Mouse (Mus musculus) liver, postnatal 0 days (tissue): ENCODE data around the gene Scml4. TPM values are rescaled to one million over a fixed set of nuclear protein-coding genes. Genes with fewer than 3 reads are reported as not detected.

Experiments
- ATAC-seq: fragments of 200-750 bp; cut with Nextera tagmentation; 2 replicates; pipeline ENCODE4 v1.8.0; 2017; ENCODE audit warnings: mild to moderate bottlenecking, moderate library complexity
- DNase-seq: peaks from one replicate; pipeline ENCODE4 v3.0.0-alpha.2; 2016
- H3K27ac ChIP-seq: fragments of 300-500 bp; sonication (generic); 2 replicates; pipeline ENCODE4 v1.5.1; 2014; ENCODE audit warnings: antibody characterized with exemption, moderate library complexity, mild to moderate bottlenecking, low read depth
- H3K27me3 ChIP-seq: fragments of 300-500 bp; sonication (generic); 2 replicates; pipeline ENCODE4 v1.6.1; 2014; ENCODE audit warnings: low read length, control low read depth, mixed read lengths; ENCODE audit not compliant: insufficient read depth
- H3K36me3 ChIP-seq: fragments of 300-500 bp; sonication (generic); replicated peaks from 2 replicates; pipeline ENCODE4 v1.6.1; 2014; ENCODE audit warnings: mild to moderate bottlenecking, control low read depth, low read length, moderate library complexity, mixed read lengths; ENCODE audit not compliant: insufficient read depth
- H3K4me1 ChIP-seq: fragments of 300-500 bp; sonication (generic); 2 replicates; pipeline ENCODE4 v1.6.1; 2014; ENCODE audit warnings: antibody characterized with exemption, mild to moderate bottlenecking, control low read depth; ENCODE audit not compliant: insufficient read depth
- H3K4me2 ChIP-seq: fragments of 300-500 bp; sonication (generic); 2 replicates; pipeline ENCODE4 v1.6.1; 2014; ENCODE audit warnings: low read depth, mild to moderate bottlenecking, low read length, moderate library complexity, mixed read lengths
- H3K4me3 ChIP-seq: fragments of 300-500 bp; sonication (generic); 2 replicates; pipeline ENCODE4 v1.5.1; 2014; ENCODE audit warnings: low read depth, low read length
- H3K9ac ChIP-seq: fragments of 300-500 bp; sonication (generic); replicated peaks from 2 replicates; pipeline ENCODE4 v1.6.1; 2014; ENCODE audit warnings: mild to moderate bottlenecking, moderate library complexity
- H3K9me3 ChIP-seq: fragments of 300-500 bp; sonication (generic); 2 replicates; pipeline ENCODE4 v1.6.1; 2016; ENCODE audit warnings: mild to moderate bottlenecking, control low read depth, low read length, mixed read lengths
- CTCF ChIP-seq: sonication (generic); IDR thresholded peaks from 2 replicates; pipeline ENCODE4 v1.5.1; 2016; ENCODE audit warnings: antibody characterized with exemption, low read depth
- EP300 ChIP-seq: IDR thresholded peaks from 2 replicates; pipeline ENCODE4 v1.6.1; 2016; ENCODE audit warnings: antibody characterized with exemption, low read depth, mild to moderate bottlenecking
- WGBS: fragments of 180-500 bp; shearing (Covaris S2); extraction: QIAGEN DNeasy Blood & Tissue Kit; methylation state at CpG from one replicate; pipeline ENCODE4 v1.1.7; 2014; ENCODE audit not compliant: insufficient replicate concordance; 5-methylcytosine and 5-hydroxymethylcytosine counted together
- polyA plus RNA-seq: library from polyadenylated mRNA; unstranded; fragments of >200 nt; fragmentation: Nextera tagmentation; extraction: Ambion mirVana; gene quantifications from 2 replicates; pipeline ENCODE4 v1.2.1, GENCODE M21; 2015

Gene Scml4
- polyA plus RNA-seq, 1 experiment from 2014 or later: 0.43 TPM

DNA sequence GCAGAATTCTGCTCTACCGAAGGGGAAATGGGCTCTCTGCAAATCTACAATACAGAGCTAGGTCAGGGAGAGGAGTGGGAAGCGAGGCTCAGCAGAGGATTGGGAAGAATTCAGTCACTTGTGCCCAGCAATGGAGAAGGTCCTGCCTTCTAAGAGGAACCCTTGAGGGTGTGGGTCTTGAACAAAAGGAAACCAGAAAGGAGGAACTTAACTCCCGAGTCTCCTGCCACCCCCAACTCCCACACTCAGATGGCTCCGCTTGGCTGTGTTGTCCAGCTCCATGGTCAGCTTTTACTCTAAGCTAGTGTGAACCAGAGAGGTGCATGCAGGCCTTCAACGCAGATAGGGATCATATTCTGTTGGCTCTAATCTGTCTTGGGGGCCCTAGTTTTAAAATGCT lies 16.0 kb downstream of the Scml4 start:
- Histone ChIP-seq H3K9ac (no peak overlapping the region), H3K4me3 (no peak overlapping the region), H3K27me3 (no peaks in the 10 kb centered on the region), H3K27ac (no peak overlapping the region), H3K9me3 (no peaks in the 10 kb centered on the region), H3K36me3 (no peaks in the 10 kb centered on the region), H3K4me2 (no peak overlapping the region), H3K4me1 (peaks cover 3% of the 10 kb centered on the region; the same call in 1 of the 2 replicates)
- DNase-seq: no peak
- WGBS: 38% methylated on average over 5 of the region's 5 CpGs
- no peak for TF ChIP-seq EP300
- no peak for TF ChIP-seq CTCF
- ATAC-seq: no peak

DNA sequence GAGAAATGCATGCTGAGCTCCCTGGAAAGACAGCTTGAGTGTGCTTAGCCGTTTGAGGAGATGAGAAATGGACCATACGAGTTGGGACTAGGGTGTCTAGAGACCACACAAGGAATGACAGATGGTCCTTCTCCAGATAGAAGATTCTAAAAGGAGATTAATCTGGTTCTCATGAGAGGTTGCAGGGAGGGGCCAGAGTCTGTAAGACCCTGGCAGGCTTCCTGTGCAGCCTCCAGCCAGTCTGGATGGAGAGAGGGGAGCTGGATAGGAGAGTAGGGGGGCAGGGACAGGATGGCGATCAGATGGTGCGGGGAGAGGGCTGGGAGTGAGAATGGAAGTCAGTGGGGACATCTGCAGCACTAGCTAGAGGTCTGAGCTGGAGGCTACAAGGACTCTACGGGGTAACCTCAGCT lies 19.1 kb downstream of the Scml4 start:
- no peak overlapping the region for H3K4me2 ChIP-seq
- no peak overlapping the region for H3K9ac ChIP-seq
- H3K27me3 ChIP-seq: no peaks in the 10 kb centered on the region
- 71% methylated on average over 5 of the region's 5 CpGs for WGBS
- ATAC-seq: no peak
- H3K9me3 ChIP-seq: no peaks in the 10 kb centered on the region
- no peak overlapping the region for H3K27ac ChIP-seq
- H3K4me3 ChIP-seq: no peak overlapping the region
- no peak for TF ChIP-seq CTCF
- TF ChIP-seq EP300: no peak
- H3K36me3 ChIP-seq: no peaks in the 10 kb centered on the region
- peaks cover 3% of the 10 kb centered on the region; the same call in 1 of the 2 replicates for H3K4me1 ChIP-seq
- no peak for DNase-seq

DNA sequence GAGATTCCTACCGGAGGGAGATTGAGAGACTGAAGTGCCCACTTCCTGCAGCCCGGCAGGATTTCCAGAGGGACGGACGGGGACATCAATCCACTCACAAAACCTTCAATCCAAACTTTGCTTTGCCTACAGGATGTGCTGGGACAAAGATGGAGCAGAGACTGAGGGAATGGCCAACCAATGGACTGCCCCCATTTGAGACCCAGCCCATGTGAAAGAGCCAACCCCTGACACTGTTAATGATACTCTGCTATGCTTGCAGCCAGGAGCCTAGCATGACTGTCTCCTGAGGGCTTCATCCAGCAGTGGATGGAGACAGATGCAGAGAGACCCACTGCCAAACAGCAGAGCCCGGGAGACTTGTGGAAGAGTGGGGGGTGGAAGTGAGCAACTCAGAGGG lies 19.5 kb downstream of the Scml4 start:
- no peak overlapping the region for H3K4me3 ChIP-seq
- WGBS: 56% methylated on average over 5 of the region's 5 CpGs
- no peaks in the 10 kb centered on the region for H3K27me3 ChIP-seq

DNA sequence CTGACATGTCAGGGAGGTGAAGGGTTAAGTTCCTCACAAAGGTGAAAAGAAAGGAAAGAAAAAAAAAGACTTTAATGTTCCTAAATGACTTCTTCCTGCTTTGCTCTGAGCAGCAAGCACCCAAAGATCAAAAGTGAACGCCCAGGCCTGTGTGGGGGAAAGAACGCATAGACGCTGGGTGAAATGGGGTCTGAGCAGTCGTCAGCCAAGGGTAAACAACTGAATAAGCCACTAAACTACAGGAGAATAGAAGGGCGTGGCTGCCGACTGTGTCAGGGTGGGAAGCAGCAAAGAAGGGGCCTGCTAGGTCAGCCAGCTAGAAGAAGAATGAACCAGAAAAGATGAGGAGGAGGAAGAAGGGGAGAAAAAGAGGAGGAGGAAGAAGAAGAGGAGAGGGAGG lies 26.9 kb downstream of the Scml4 start:
- no peak overlapping the region for H3K27ac ChIP-seq
- H3K4me1 ChIP-seq: no peaks in the 10 kb centered on the region
- DNase-seq (no peak), ATAC-seq (no peak)
- H3K4me2 ChIP-seq: no peak overlapping the region
- 19% methylated on average over 6 of the region's 6 CpGs for WGBS
- H3K4me3 ChIP-seq: no peak overlapping the region
- TF ChIP-seq EP300 (no peak), CTCF (no peak)
- H3K9me3 ChIP-seq: no peaks in the 10 kb centered on the region
- no peak overlapping the region for H3K9ac ChIP-seq
- no peaks in the 10 kb centered on the region for H3K36me3 ChIP-seq
- no peaks in the 10 kb centered on the region for H3K27me3 ChIP-seq

More for the DNA sequence above, 19.5 kb downstream of the Scml4 start:
- TF ChIP-seq CTCF (no peak), EP300 (no peak)
- Histone ChIP-seq H3K36me3 (no peaks in the 10 kb centered on the region), H3K27ac (no peak overlapping the region), H3K4me2 (no peak overlapping the region), H3K4me1 (peaks cover 3% of the 10 kb centered on the region; the same call in 1 of the 2 replicates), H3K9me3 (no peaks in the 10 kb centered on the region), H3K9ac (no peak overlapping the region)
- ATAC-seq: no peak
- DNase-seq: no peak

DNA sequence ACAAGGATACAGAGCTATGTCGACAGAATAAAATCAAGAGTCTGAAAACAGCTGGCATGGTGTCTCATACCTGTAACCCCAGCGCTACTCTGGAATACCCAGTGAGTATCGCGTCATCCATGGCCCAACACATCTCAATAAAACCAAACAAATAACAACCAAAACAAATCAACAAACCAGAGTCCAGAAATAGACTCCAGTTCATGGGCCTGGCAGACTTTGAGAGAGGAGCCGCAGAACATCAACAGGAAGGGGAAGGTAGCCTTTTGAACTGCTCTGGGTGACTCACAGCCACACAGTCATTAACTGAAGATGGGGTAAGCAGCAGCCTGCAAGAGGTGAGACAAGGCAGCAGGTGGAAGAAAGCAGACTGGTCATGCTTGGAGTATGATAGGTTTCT lies 28.1 kb downstream of the Scml4 start:
- no peak overlapping the region for H3K9ac ChIP-seq
- no peaks in the 10 kb centered on the region for H3K9me3 ChIP-seq
- no peak overlapping the region for H3K4me2 ChIP-seq
- no peak for ATAC-seq
- TF ChIP-seq EP300 (no peak), CTCF (no peak)
- WGBS: 67% methylated on average over 5 of the region's 5 CpGs
- no peak for DNase-seq
- no peak overlapping the region for H3K27ac ChIP-seq
- H3K4me1 ChIP-seq: no peaks in the 10 kb centered on the region
- no peaks in the 10 kb centered on the region; the same call in 1 of the 2 replicates for H3K27me3 ChIP-seq
- H3K36me3 ChIP-seq: no peaks in the 10 kb centered on the region
- H3K4me3 ChIP-seq: no peak overlapping the region

DNA sequence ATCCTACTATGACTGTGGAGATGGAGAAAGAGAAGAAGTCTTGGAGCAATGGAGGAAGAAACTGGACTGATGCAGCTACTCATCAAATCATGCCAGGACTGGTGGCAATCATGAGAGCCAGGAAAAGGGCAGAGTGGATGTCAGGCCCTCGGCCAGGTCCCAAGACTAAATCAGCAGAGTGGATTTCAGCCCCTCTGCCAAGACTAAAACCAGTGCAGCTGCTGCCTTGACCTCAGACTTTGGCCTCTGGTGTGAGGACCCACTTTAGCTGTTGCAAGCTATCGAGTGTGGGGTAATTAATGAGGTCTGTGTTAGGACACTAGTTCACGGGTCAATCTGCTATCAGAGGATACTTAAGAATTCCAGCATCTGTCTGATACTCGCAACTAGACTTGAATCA lies 30.2 kb downstream of the Scml4 start:
- 66% methylated on average over 4 of the region's 4 CpGs for WGBS
- no peak overlapping the region for H3K4me3 ChIP-seq

DNA sequence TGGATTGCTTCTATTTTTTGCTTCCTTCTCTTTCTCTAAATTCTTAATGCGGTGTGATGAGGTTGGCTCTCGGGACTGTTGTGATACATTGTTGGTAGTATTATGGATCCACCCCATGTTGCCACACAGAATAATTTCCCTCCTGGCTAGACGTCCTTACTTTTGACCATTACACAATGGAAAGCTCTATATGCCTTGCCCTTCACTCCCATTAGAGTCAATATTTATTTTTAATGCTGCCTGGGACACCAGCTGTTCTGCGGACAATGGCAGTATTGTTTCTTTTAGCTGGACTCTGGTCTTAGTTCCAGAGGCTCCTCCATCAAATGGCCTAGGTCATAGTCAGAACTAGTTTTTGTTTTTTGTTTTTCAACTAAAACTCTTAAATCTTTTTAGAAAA lies 32.1 kb downstream of the Scml4 start:
- Histone ChIP-seq H3K4me2 (no peak overlapping the region), H3K27ac (no peak overlapping the region), H3K9ac (no peak overlapping the region), H3K36me3 (no peaks in the 10 kb centered on the region), H3K4me3 (no peak overlapping the region), H3K4me1 (0 out of 2 replicates have a peak, but pooled peaks cover 4% of the 10 kb centered on the region), H3K9me3 (no peaks in the 10 kb centered on the region), H3K27me3 (no peaks in the 10 kb centered on the region; the same call in 1 of the 2 replicates)
- DNase-seq (no peak), ATAC-seq (peak; percentile 64; the same call in 1 of the 2 replicates)
- WGBS: 74% methylated on average over 4 of the region's 4 CpGs
- TF ChIP-seq EP300 (no peak), CTCF (no peak)

More for the DNA sequence above, 30.2 kb downstream of the Scml4 start:
- H3K9ac ChIP-seq: no peak overlapping the region
- H3K9me3 ChIP-seq: no peaks in the 10 kb centered on the region
- H3K27ac ChIP-seq: no peak overlapping the region
- DNase-seq: no peak
- 0 out of 2 replicates have a peak, but pooled peaks cover 4% of the 10 kb centered on the region for H3K4me1 ChIP-seq
- no peak for ATAC-seq
- H3K4me2 ChIP-seq: no peak overlapping the region
- no peaks in the 10 kb centered on the region for H3K36me3 ChIP-seq
- no peak for TF ChIP-seq CTCF
- TF ChIP-seq EP300: no peak
- no peaks in the 10 kb centered on the region; the same call in 1 of the 2 replicates for H3K27me3 ChIP-seq
